ENCODE assay signal across 19 mouse cellular contexts in genomic region chr6:97114821-97115220, GRCm38 (mm10). TPM values are rescaled to one million over a fixed set of nuclear protein-coding genes. Genes with fewer than 3 reads are reported as not detected.
DNase-seq lines count a peak whose midpoint lies in the region; ATAC-seq and TF ChIP-seq lines count a peak whose summit lies in the region.
"Had no signal": no experiment of that assay in that cellular context is flagged by ENCODE, and none has a peak within 500 bp of the region (broad histone marks: within the 10 kb centered on the region; RNA-seq: fewer than 3 reads in every experiment).

No protein-coding gene starts in this region.

- no peaks in the 10 kb centered on the region for H3K4me1 ChIP-seq in liver, postnatal 0 days (ENCODE audit: insufficient read depth)
- no peaks in the 10 kb centered on the region for H3K4me1 ChIP-seq in CH12.LX (ENCODE audit: control insufficient read depth in 1 of 2, insufficient read depth in 2 of 2)
- no peaks in the 10 kb centered on the region for H3K4me1 ChIP-seq in bone marrow macrophage, adult 2 months (ENCODE audit: control insufficient read depth, insufficient read depth, low read length)
- H3K4me1 ChIP-seq: midbrain, embryonic 10.5 days; neural tube, embryonic 15.5 days had no signal

- 59% methylated on average over 3 of the region's 3 CpGs for WGBS in liver, postnatal 0 days (ENCODE audit: insufficient replicate concordance)

- H3K4me2 ChIP-seq in liver, postnatal 0 days (ENCODE audit: low read depth, low read length), result no peak overlapping the region
- H3K4me2 ChIP-seq in CH12.LX (ENCODE audit: insufficient read depth, low read depth, poor library complexity, severe bottlenecking), result no peak overlapping the region
- H3K4me2 ChIP-seq: hindbrain, embryonic 14.5 days; neural tube, embryonic 15.5 days had no signal

- DNase-seq in liver, postnatal 0 days, result no peak
- no peak for DNase-seq in liver
- peak; percentile 12 for DNase-seq in 416B (ENCODE audit: low read depth)
- peak; percentile 4 for DNase-seq in CH12.LX (ENCODE audit: extremely low read depth)
- no peak for DNase-seq in layer of hippocampus, adult 9-11 months
- DNase-seq: cerebellum, adult 18-20 months; forebrain, postnatal 0 days; gastrocnemius, adult 2 months; heart, postnatal 14 days; kidney, adult 18-20 months; thymus, postnatal 25 days had no signal

- no peak for TF ChIP-seq POLR2A in CH12.LX (IDR thresholded peaks at IDR 0.05; ENCODE audit: low read depth, low read length)
- no peak for TF ChIP-seq POLR2A in bone marrow macrophage, adult 2 months (IDR thresholded peaks at IDR 0.05; ENCODE audit: borderline replicate concordance, low read depth, low read length)

- no peak overlapping the region for H3K4me3 ChIP-seq in liver, postnatal 0 days (ENCODE audit: low read depth, low read length)
- H3K4me3 ChIP-seq in CH12.LX (replicated peaks in 1 of 3; ENCODE audit: low read depth in 2 of 3, low read length in 2 of 3, poor library complexity in 1 of 3), result no peak overlapping the region
- no peak overlapping the region for H3K4me3 ChIP-seq in bone marrow macrophage, adult 2 months (ENCODE audit: insufficient read depth, low read length)
- H3K4me3 ChIP-seq: erythroblast, embryonic 14.5 days; gastrocnemius, adult 2 months; left cerebral cortex, adult 2 months; midbrain, embryonic 10.5 days; neural tube, embryonic 15.5 days had no signal

- H3K27ac ChIP-seq in liver, postnatal 0 days (ENCODE audit: low read depth), result no peak overlapping the region
- no peak overlapping the region for H3K27ac ChIP-seq in CH12.LX (ENCODE audit: insufficient read depth, low read depth)
- H3K27ac ChIP-seq in bone marrow macrophage, adult 2 months (ENCODE audit: insufficient read depth, low read depth, low read length), result no peak overlapping the region
- H3K27ac ChIP-seq: gastrocnemius, adult 2 months; hindbrain, embryonic 14.5 days; left cerebral cortex, adult 2 months; midbrain, embryonic 10.5 days; neural tube, embryonic 15.5 days had no signal

- TF ChIP-seq EP300 in liver, postnatal 0 days (IDR thresholded peaks at IDR 0.05; ENCODE audit: low read depth), result no peak
- TF ChIP-seq EP300 in CH12.LX (IDR thresholded peaks at IDR 0.05; ENCODE audit: low read length), result no peak

- no peaks in the 10 kb centered on the region for H3K79me2 ChIP-seq in CH12.LX (replicated peaks; ENCODE audit: control insufficient read depth, extremely low read depth, insufficient read depth, poor library complexity, severe bottlenecking)

- H3K9me3 ChIP-seq in liver, postnatal 0 days (ENCODE audit: low read length), result no peaks in the 10 kb centered on the region
- H3K9me3 ChIP-seq in CH12.LX (replicated peaks; ENCODE audit: low read length), result peaks cover 7% of the 10 kb centered on the region
- H3K9me3 ChIP-seq: midbrain, embryonic 10.5 days; neural tube, embryonic 15.5 days had no signal

- ATAC-seq in liver, postnatal 0 days, result no peak
- no peak for ATAC-seq in erythroblast, adult 5-6 weeks (replicated peaks; ENCODE audit: low FRiP score, poor library complexity, severe bottlenecking)
- ATAC-seq: forebrain, postnatal 0 days had no signal

- TF ChIP-seq CTCF in liver, postnatal 0 days (IDR thresholded peaks at IDR 0.05; ENCODE audit: low read depth), result peak; percentile 27; the same call in 1 of the 2 replicates
- peak; percentile 11 to 39; a peak in 2 of 4 replicates for TF ChIP-seq CTCF in CH12.LX (conservative IDR thresholded peaks at IDR 0.05 in 1 of 2, IDR thresholded peaks at IDR 0.05 in 1 of 2; ENCODE audit: low read depth in 2 of 2, low read length in 2 of 2)
- TF ChIP-seq CTCF in bone marrow macrophage, adult 2 months (IDR thresholded peaks at IDR 0.05; ENCODE audit: low read depth, low read length), result 0 out of 2 replicates have a peak, but pooled peaks have one; percentile 8

- peaks cover 12% of the 10 kb centered on the region for H3K36me3 ChIP-seq in liver, postnatal 0 days (replicated peaks; ENCODE audit: insufficient read depth, low read length)
- H3K36me3 ChIP-seq in CH12.LX (replicated peaks in 1 of 2; ENCODE audit: control insufficient read depth in 1 of 2, insufficient read depth in 1 of 2, low read length in 1 of 2), result peaks cover 65 to 89% of the 10 kb centered on the region in 2 experiments
- H3K36me3 ChIP-seq: midbrain, embryonic 10.5 days had no signal

- in situ Hi-C loops in CH12.LX (cut with MboI; ENCODE audit: low pct_ligation_motif_present, low pct_unique_long_range_greater_than_20kb, low sequenced_read_pairs), result no loop called here

- H3K9ac ChIP-seq in liver, postnatal 0 days (replicated peaks), result no peak overlapping the region
- no peak overlapping the region for H3K9ac ChIP-seq in CH12.LX (ENCODE audit: insufficient read depth, low read depth)
- H3K9ac ChIP-seq: forebrain, postnatal 0 days; hindbrain, embryonic 14.5 days; neural tube, embryonic 15.5 days had no signal

- TF ChIP-seq RAD21 in CH12.LX (IDR thresholded peaks at IDR 0.05; ENCODE audit: low read depth, low read length), result no peak

- dilution Hi-C loops in CH12.LX (cut with MboI; ENCODE audit: extremely low pct_ligation_motif_present, extremely low pct_unique_long_range_greater_than_20kb, low sequenced_read_pairs), result no loop called here

- no peaks in the 10 kb centered on the region for H3K27me3 ChIP-seq in liver, postnatal 0 days (ENCODE audit: insufficient read depth, low read length)
- no peaks in the 10 kb centered on the region for H3K27me3 ChIP-seq in CH12.LX (replicated peaks)
- H3K27me3 ChIP-seq: neural tube, embryonic 15.5 days had no signal

TF ChIP-seq in CH12.LX, 34 proteins besides CTCF, POLR2A, EP300 and RAD21:
- TF ChIP-seq MAZ (IDR thresholded peaks at IDR 0.05; ENCODE audit: low read depth, low read length), result no peak
TF ChIP-seq in CH12.LX: peak in this region for 0.

RNA-seq across cellular contexts. Expression of gene Eogt, which starts 34.2 kb away (rescaled TPM):
- polyA plus RNA-seq in liver, postnatal 0 days (2015; fragmentation: Nextera tagmentation; extraction: Ambion mirVana), result 1.0 and 1.8 TPM in 2 replicates
- 10.9 and 11.4 TPM in 2 replicates for total RNA-seq in CH12.LX (2012; rRNA removed)
- 8.0 and 10.1 TPM in 2 replicates for total RNA-seq in CH12.LX (2014; rRNA removed)
- 13.4 and 13.9 TPM in 2 replicates for polyA plus RNA-seq in CH12.LX (2012; ENCODE audit: insufficient read length, low read depth)
- 14.4 and 16.3 TPM in 2 replicates for polyA plus RNA-seq in bone marrow macrophage, adult 2 months (2012; ENCODE audit: insufficient read depth, insufficient read length, missing spikeins)
- total RNA-seq in erythroblast, adult 5-6 weeks (2015; ENCODE audit: low replicate concordance), result 3.3 and 6.1 TPM in 2 replicates
- total RNA-seq in erythroblast, adult 5-6 weeks (2017; ENCODE audit: low replicate concordance), result 1.7 and 4.6 TPM in 2 replicates
- polyA plus RNA-seq: erythroblast, embryonic 14.5 days had no signal

RNA-seq across cellular contexts. Expression of gene Fam19a4, which starts 54.6 kb away (rescaled TPM):
- polyA plus RNA-seq in liver, postnatal 0 days (2015; fragmentation: Nextera tagmentation; extraction: Ambion mirVana), result not detected in 2 replicates
- total RNA-seq in CH12.LX (2012; rRNA removed), result not detected in 2 replicates
- total RNA-seq in CH12.LX (2014; rRNA removed), result not detected in 2 replicates
- not detected in 2 replicates for polyA plus RNA-seq in CH12.LX (2012; ENCODE audit: insufficient read length, low read depth)
- polyA plus RNA-seq in bone marrow macrophage, adult 2 months (2012; ENCODE audit: insufficient read depth, insufficient read length, missing spikeins), result not detected in 2 replicates
- total RNA-seq in erythroblast, adult 5-6 weeks (2015; ENCODE audit: low replicate concordance), result not detected in 2 replicates
- 0.17 TPM in 1 of 2 replicates, not detected in the other for total RNA-seq in erythroblast, adult 5-6 weeks (2017; ENCODE audit: low replicate concordance)
- total RNA-seq: heart, adult 8-10 months; heart, postnatal 14 days had no signal
- polyA plus RNA-seq: erythroblast, embryonic 14.5 days had no signal

Comparison
In these comparisons a context has a peak if more than half of its experiments do, and no peak if none do; other contexts are left out.
1. DNase-seq: peak in 416B (single experiment) and CH12.LX (single experiment); none in liver, postnatal 0 days (single experiment), liver (single experiment) and layer of hippocampus, adult 9-11 months (single experiment).
2. Peak in every context shown above with its lines, with median percentiles within 50 percentile points of each other: CTCF ChIP-seq.